Mouse (Mus musculus): ENCODE results near the gene Fat4.

DNA sequence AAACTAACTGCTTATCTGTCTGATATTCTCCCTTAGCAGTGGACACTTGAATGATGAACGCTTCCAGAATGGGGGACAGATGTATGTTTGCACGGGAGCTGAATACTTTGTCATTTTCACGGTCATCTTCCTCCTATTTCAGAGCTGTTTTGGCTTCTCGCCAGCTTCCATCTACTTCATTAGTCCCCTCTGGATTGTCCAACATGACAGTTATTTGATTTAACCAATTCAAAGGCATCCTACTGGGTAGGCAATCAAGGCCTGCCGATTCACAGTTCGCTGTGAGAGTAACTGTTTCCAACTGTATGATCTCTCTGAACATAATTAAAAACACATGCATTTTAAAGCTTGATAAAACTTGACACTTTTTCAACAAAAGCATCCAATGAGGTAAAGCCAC lies 166.3 kb downstream of the Fat4 start:
- TF ChIP-seq POLR2A (IDR thresholded peaks at IDR 0.05; ENCODE audit: low read depth, low read length) = no peak
- TF ChIP-seq BHLHE40 (IDR thresholded peaks at IDR 0.05; ENCODE audit: low read depth, low read length) = no peak
- no peak for TF ChIP-seq CTCF (conservative IDR thresholded peaks at IDR 0.05 in 1 of 2, IDR thresholded peaks at IDR 0.05 in 1 of 2; ENCODE audit: low read depth in 2 of 2, low read length in 2 of 2)

All from CH12.LX (cell line).